Mouse (Mus musculus) midbrain, embryonic 10.5 days (tissue): ENCODE data around the gene Pla2g4c. TPM values are rescaled to one million over a fixed set of nuclear protein-coding genes. Genes with fewer than 3 reads are reported as not detected.

ENCODE experiments used
- polyA plus RNA-seq: library from polyadenylated mRNA; unstranded; fragments of >200 nt; fragmentation: Nextera tagmentation; extraction: Ambion mirVana; gene quantifications from 2 replicates; pipeline ENCODE4 v1.2.1, GENCODE M21; 2016

Gene Pla2g4c
- polyA plus RNA-seq, 1 experiment from 2014 or later = 1.8 TPM

Other genes with a start within 250 kb of the Pla2g4c start
- gene Vmn1r85, start 229.5 kb upstream of the Pla2g4c start, polyA plus RNA-seq = not detected in 2 replicates
- gene Vmn1r86, start 204.7 kb upstream of the Pla2g4c start, polyA plus RNA-seq = not detected in 2 replicates
- gene Vmn1r87, start 184.5 kb upstream of the Pla2g4c start, polyA plus RNA-seq = not detected in 2 replicates
- 0.02 TPM in 1 of 2 replicates, not detected in the other for gene Vmn1r88, start 165.1 kb upstream of the Pla2g4c start, polyA plus RNA-seq
- gene Vmn1r89, start 111.6 kb upstream of the Pla2g4c start, polyA plus RNA-seq = not detected in 2 replicates
- gene Lig1, start 47.4 kb upstream of the Pla2g4c start, polyA plus RNA-seq = 150 and 165 TPM in 2 replicates
- 11.5 and 14.7 TPM in 2 replicates for gene Zswim9, start 45.9 kb upstream of the Pla2g4c start, polyA plus RNA-seq
- gene Cabp5, start 73.5 kb downstream of the Pla2g4c start, polyA plus RNA-seq = not detected in 2 replicates
- not detected in 2 replicates for gene Bsph1, start 126.2 kb downstream of the Pla2g4c start, polyA plus RNA-seq
- gene Bsph2, start 246.4 kb downstream of the Pla2g4c start, polyA plus RNA-seq = not detected in 2 replicates